Mouse (Mus musculus): Measurements from ENCODE around the gene Creg1.

GRCm38 (mm10) chr1:165811170-165811569 lies 47.6 kb downstream of the Creg1 start:
- TF ChIP-seq CHD2 (IDR thresholded peaks at IDR 0.05; ENCODE audit: low read depth, low read length) (no peak), HCFC1 (IDR thresholded peaks at IDR 0.05; ENCODE audit: borderline replicate concordance, insufficient read depth, low read length) (no peak), ZC3H11A (IDR thresholded peaks at IDR 0.05; ENCODE audit: borderline replicate concordance, low read depth, low read length) (no peak), MAFK (IDR thresholded peaks at IDR 0.05; ENCODE audit: insufficient read depth, low read depth, low read length) (no peak), ZNF384 (IDR thresholded peaks at IDR 0.05; ENCODE audit: low read depth, low read length) (no peak)

All from ES-E14 (cell line).